Mouse (Mus musculus) olfactory bulb, adult 2 months (tissue): ENCODE measurements around the gene Gm3159.
"Not testable (repeated sequence)": the region's sequence is repeated elsewhere in the genome, so short reads cannot be mapped to it uniquely, and the experiment has no call there.

Experiments
- CTCF ChIP-seq: fragments of 200-500 bp; IDR thresholded peaks from 2 replicates; pipeline ENCODE4 v1.5.1; 2012; ENCODE audit warnings: low read depth, mild to moderate bottlenecking, low read length, moderate library complexity; ENCODE audit not compliant: insufficient read depth
- POLR2A ChIP-seq: fragments of 200-500 bp; IDR thresholded peaks from 2 replicates; pipeline ENCODE4 v1.6.1; 2012; ENCODE audit warnings: mild to moderate bottlenecking, low read depth, low read length, moderate library complexity; ENCODE audit not compliant: insufficient read depth

DNA sequence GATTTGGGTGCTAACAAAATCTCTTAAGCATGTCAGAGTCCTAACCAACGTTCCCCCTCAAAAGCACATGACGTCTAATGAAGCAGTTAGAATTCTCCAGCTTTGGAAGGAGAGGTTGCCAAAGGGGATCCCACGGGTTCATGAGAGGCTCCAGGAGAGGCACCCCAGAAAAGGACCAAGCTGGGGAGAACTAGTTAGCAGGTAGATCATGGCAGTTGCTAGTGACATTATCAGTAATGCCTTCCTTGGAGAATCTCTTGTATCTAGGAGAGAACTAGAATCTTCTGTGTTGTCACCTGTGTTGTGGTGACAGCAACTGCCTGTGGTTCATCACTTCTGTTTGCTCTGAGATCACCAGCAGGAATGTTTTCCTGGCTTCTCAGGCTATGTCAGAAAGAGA lies at the start of gene Gm3159:
- not testable (repeated sequence) for TF ChIP-seq POLR2A, CTCF
